Mouse (Mus musculus): ENCODE measurements around the gene Anxa7. TPM values are rescaled to one million over a fixed set of nuclear protein-coding genes. Genes with fewer than 3 reads are reported as not detected.

Anxa7 gene
- polyA plus RNA-seq, 1 experiment from 2014 or later: 16.1 TPM

DNA sequence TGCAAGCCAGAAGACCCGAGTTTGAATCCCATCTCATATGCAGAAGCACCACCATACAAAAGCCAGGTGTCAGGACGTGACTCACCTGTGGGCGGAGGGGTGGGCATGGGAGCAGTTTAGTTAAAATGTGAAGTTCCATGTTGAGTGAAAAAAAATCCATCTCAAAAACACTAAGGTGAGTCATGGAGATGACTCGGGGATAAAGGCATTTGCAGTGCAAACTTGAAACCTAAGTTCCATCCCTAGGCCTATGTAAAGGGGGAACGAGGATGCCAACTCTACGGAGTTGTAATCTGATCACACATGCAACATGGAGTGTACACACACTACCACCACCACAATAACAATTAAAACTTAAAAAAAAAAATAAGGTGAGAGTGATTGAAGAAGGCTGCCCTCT, 56.9 kb downstream of the Anxa7 start:
- Histone ChIP-seq H3K4me1 (ENCODE audit: control insufficient read depth, insufficient read depth, low read length) (no peaks in the 10 kb centered on the region), H3K9ac (ENCODE audit: low read depth, low read length) (no peak overlapping the region), H3K27me3 (ENCODE audit: control insufficient read depth, insufficient read depth, low read depth, low read length) (no peaks in the 10 kb centered on the region), H3K27ac (ENCODE audit: low read length) (no peak overlapping the region), H3K4me3 (ENCODE audit: low read depth, low read length) (no peak overlapping the region), H3K36me3 (ENCODE audit: control insufficient read depth, insufficient read depth, low read length) (no peaks in the 10 kb centered on the region), H3K9me3 (replicated peaks; ENCODE audit: control insufficient read depth, low read length, poor library complexity, severe bottlenecking) (no peaks in the 10 kb centered on the region), H3K4me2 (ENCODE audit: low read length) (no peak overlapping the region)
- no peak for ATAC-seq
- WGBS: 89% methylated on average over 6 of the region's 6 CpGs

DNA sequence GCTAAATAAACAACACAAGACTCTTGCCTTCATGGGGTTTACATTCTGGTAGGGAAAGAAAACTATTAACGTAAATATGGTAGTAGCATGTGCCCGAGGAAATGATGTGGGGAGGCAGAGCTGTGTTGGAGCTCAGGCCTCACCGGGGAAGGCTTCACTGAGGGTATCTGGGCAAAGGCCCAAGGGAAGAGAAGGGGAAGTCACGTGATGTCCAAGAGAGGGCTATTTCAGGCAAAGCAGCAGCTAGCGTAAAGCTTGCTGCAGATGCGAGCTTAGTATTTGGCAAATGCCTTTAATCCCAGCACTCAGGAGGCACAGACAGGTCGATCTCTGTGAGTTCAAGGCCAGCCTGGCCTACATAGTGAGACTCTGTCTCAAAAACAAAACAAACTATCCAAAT, 57.7 kb downstream of the Anxa7 start:
- Histone ChIP-seq H3K9me3 (replicated peaks; ENCODE audit: control insufficient read depth, low read length, poor library complexity, severe bottlenecking) (no peaks in the 10 kb centered on the region), H3K4me1 (ENCODE audit: control insufficient read depth, insufficient read depth, low read length) (no peaks in the 10 kb centered on the region), H3K9ac (ENCODE audit: low read depth, low read length) (no peak overlapping the region), H3K27me3 (ENCODE audit: control insufficient read depth, insufficient read depth, low read depth, low read length) (no peaks in the 10 kb centered on the region), H3K4me3 (ENCODE audit: low read depth, low read length) (no peak overlapping the region), H3K27ac (ENCODE audit: low read length) (no peak overlapping the region), H3K36me3 (ENCODE audit: control insufficient read depth, insufficient read depth, low read length) (no peaks in the 10 kb centered on the region), H3K4me2 (ENCODE audit: low read length) (no peak overlapping the region)
- ATAC-seq: no peak
- 78% methylated on average over 7 of the region's 7 CpGs for WGBS

Other genes starting within 250 kb of the Anxa7 start
- not detected in 2 replicates for gene Kcnk16, start 210.9 kb downstream of the Anxa7 start, polyA plus RNA-seq (2015; fragmentation: Nextera tagmentation; extraction: Ambion mirVana)
- gene Nudt13, start 185.4 kb downstream of the Anxa7 start, polyA plus RNA-seq (2015; fragmentation: Nextera tagmentation; extraction: Ambion mirVana): 13.9 and 16.3 TPM in 2 replicates
- 47.9 and 49.1 TPM in 2 replicates for gene Ecd, start 132.0 kb downstream of the Anxa7 start, polyA plus RNA-seq (2015; fragmentation: Nextera tagmentation; extraction: Ambion mirVana)
- 40.6 and 45.5 TPM in 2 replicates for gene Fam149b, start 132.0 kb downstream of the Anxa7 start, polyA plus RNA-seq (2015; fragmentation: Nextera tagmentation; extraction: Ambion mirVana)
- gene Dnajc9, start 91.2 kb downstream of the Anxa7 start, polyA plus RNA-seq (2015; fragmentation: Nextera tagmentation; extraction: Ambion mirVana): 123 and 124 TPM in 2 replicates
- 58.7 and 61.5 TPM in 2 replicates for gene Mrps16, start 86.5 kb downstream of the Anxa7 start, polyA plus RNA-seq (2015; fragmentation: Nextera tagmentation; extraction: Ambion mirVana)
- gene Cfap70, start 27.9 kb downstream of the Anxa7 start, polyA plus RNA-seq (2015; fragmentation: Nextera tagmentation; extraction: Ambion mirVana): 1.3 and 2.4 TPM in 2 replicates
- 0.26 and 0.45 TPM in 2 replicates for gene Mss51, start 16.8 kb upstream of the Anxa7 start, polyA plus RNA-seq (2015; fragmentation: Nextera tagmentation; extraction: Ambion mirVana)
- gene Ppp3cb, start 66.4 kb upstream of the Anxa7 start, polyA plus RNA-seq (2015; fragmentation: Nextera tagmentation; extraction: Ambion mirVana): 105 and 107 TPM in 2 replicates
- gene Usp54, start 160.9 kb upstream of the Anxa7 start, polyA plus RNA-seq (2015; fragmentation: Nextera tagmentation; extraction: Ambion mirVana): 13.8 and 14.2 TPM in 2 replicates
- gene Myoz1, start 176.4 kb upstream of the Anxa7 start, polyA plus RNA-seq (2015; fragmentation: Nextera tagmentation; extraction: Ambion mirVana): 0.19 TPM in 1 of 2 replicates, not detected in the other
- 0.16 and 0.24 TPM in 2 replicates for gene Synpo2l, start 188.2 kb upstream of the Anxa7 start, polyA plus RNA-seq (2015; fragmentation: Nextera tagmentation; extraction: Ambion mirVana)
- gene Sec24c, start 194.2 kb upstream of the Anxa7 start, polyA plus RNA-seq (2015; fragmentation: Nextera tagmentation; extraction: Ambion mirVana): 89.9 and 92.9 TPM in 2 replicates
- gene Fut11, start 214.8 kb upstream of the Anxa7 start, polyA plus RNA-seq (2015; fragmentation: Nextera tagmentation; extraction: Ambion mirVana): 25.5 and 27.2 TPM in 2 replicates
- 166 and 171 TPM in 2 replicates for gene Chchd1, start 222.9 kb upstream of the Anxa7 start, polyA plus RNA-seq (2015; fragmentation: Nextera tagmentation; extraction: Ambion mirVana)
- 44.9 and 50.3 TPM in 2 replicates for gene Zswim8, start 227.4 kb upstream of the Anxa7 start, polyA plus RNA-seq (2015; fragmentation: Nextera tagmentation; extraction: Ambion mirVana)